Mouse (Mus musculus) small intestine, adult 2 months (tissue): ENCODE results near the gene Hmgb3. TPM values are rescaled to one million over a fixed set of nuclear protein-coding genes. Genes with fewer than 3 reads are reported as not detected.

Source experiments
- H3K27ac ChIP-seq: fragments of 200-500 bp; 2 replicates; pipeline ENCODE4 v1.5.1; 2012; ENCODE audit warnings: low read depth, low read length, control low read depth, inconsistent platforms; ENCODE audit not compliant: insufficient read depth
- H3K27me3 ChIP-seq: fragments of 200-500 bp; 2 replicates; pipeline ENCODE4 v1.6.1; 2012; ENCODE audit warnings: mild to moderate bottlenecking, moderate library complexity, low read length, inconsistent platforms; ENCODE audit not compliant: control insufficient read depth, insufficient read depth
- H3K36me3 ChIP-seq: fragments of 200-500 bp; 2 replicates; pipeline ENCODE4 v1.6.1; 2012; ENCODE audit warnings: mild to moderate bottlenecking, low read length, control low read depth, inconsistent platforms; ENCODE audit not compliant: control insufficient read depth, insufficient read depth
- H3K4me1 ChIP-seq: fragments of 200-500 bp; 2 replicates; pipeline ENCODE4 v1.6.1; 2012; ENCODE audit warnings: low read length, inconsistent platforms, mixed read lengths; ENCODE audit not compliant: control insufficient read depth, insufficient read depth, insufficient read length
- H3K4me3 ChIP-seq: fragments of 200-500 bp; 2 replicates; pipeline ENCODE4 v1.5.1; 2012; ENCODE audit warnings: low read depth, mild to moderate bottlenecking, control low read depth, inconsistent platforms, low read length, moderate library complexity
- CTCF ChIP-seq: fragments of 200-500 bp; IDR thresholded peaks from 2 replicates; pipeline ENCODE4 v1.5.1; 2012; ENCODE audit warnings: low read depth, mild to moderate bottlenecking, control low read depth, inconsistent platforms, low read length, moderate library complexity, mixed read lengths; ENCODE audit not compliant: insufficient replicate concordance, insufficient read length; ENCODE audit errors: extremely low read depth
- POLR2A ChIP-seq: fragments of 200-500 bp; IDR thresholded peaks from 2 replicates; pipeline ENCODE4 v1.6.1; 2012; ENCODE audit warnings: low read depth, mild to moderate bottlenecking, control low read depth, inconsistent platforms, low read length, moderate library complexity
- WGBS: fragments of 180-500 bp; shearing (Covaris S2); methylation state at CpG from one replicate; pipeline ENCODE4 v1.1.7; 2018; 5-methylcytosine and 5-hydroxymethylcytosine counted together
- polyA plus RNA-seq: library from polyadenylated mRNA; depleted of rRNA; stranded (reverse); fragments of >200 nt; gene quantifications from 2 replicates; pipeline ENCODE4 v1.2.3, GENCODE M21; 2012

The Hmgb3 gene
- polyA plus RNA-seq, 1 experiment = 24.0 TPM

- H3K27ac ChIP-seq = no peak overlapping the region
- WGBS = 79% methylated on average over 3 of the region's 3 CpGs
- H3K27me3 ChIP-seq = no peaks in the 10 kb centered on the region
- TF ChIP-seq CTCF = no peak
- no peak for TF ChIP-seq POLR2A
- no peaks in the 10 kb centered on the region for H3K36me3 ChIP-seq
- no peak overlapping the region for H3K4me3 ChIP-seq
- H3K4me1 ChIP-seq = 0 out of 2 replicates have a peak, but pooled peaks cover 1% of the 10 kb centered on the region
Measured at GRCm38 (mm10) chrX:71528150-71528549, 27.6 kb upstream of the Hmgb3 start.

GRCm38 (mm10) chrX:71528646-71529045 is 27.1 kb upstream of the Hmgb3 start:
- 0 out of 2 replicates have a peak, but pooled peaks cover 1% of the 10 kb centered on the region for H3K4me1 ChIP-seq
- no peaks in the 10 kb centered on the region for H3K36me3 ChIP-seq
- no peak for TF ChIP-seq POLR2A
- no peak for TF ChIP-seq CTCF
- H3K27me3 ChIP-seq = no peaks in the 10 kb centered on the region
- H3K27ac ChIP-seq = no peak overlapping the region
- 24% methylated on average over 6 of the region's 6 CpGs for WGBS
- no peak overlapping the region for H3K4me3 ChIP-seq

GRCm38 (mm10) chrX:71532635-71533034 is 23.1 kb upstream of the Hmgb3 start:
- H3K4me1 ChIP-seq = 0 out of 2 replicates have a peak, but pooled peaks cover 1% of the 10 kb centered on the region
- no peak overlapping the region for H3K4me3 ChIP-seq
- no peak overlapping the region for H3K27ac ChIP-seq
- TF ChIP-seq CTCF (no peak), POLR2A (no peak)
- no peaks in the 10 kb centered on the region for H3K27me3 ChIP-seq
- WGBS = 72% methylated on average over 3 of the region's 3 CpGs
- H3K36me3 ChIP-seq = no peaks in the 10 kb centered on the region

GRCm38 (mm10) chrX:71534102-71534501 is 21.6 kb upstream of the Hmgb3 start:
- no peak overlapping the region for H3K27ac ChIP-seq
- no peak overlapping the region for H3K4me3 ChIP-seq
- TF ChIP-seq POLR2A = no peak
- TF ChIP-seq CTCF = no peak
- no peaks in the 10 kb centered on the region for H3K36me3 ChIP-seq
- WGBS = 54% methylated on average over 5 of the region's 5 CpGs
- no peaks in the 10 kb centered on the region for H3K27me3 ChIP-seq
- H3K4me1 ChIP-seq = no peaks in the 10 kb centered on the region

GRCm38 (mm10) chrX:71537791-71538190 is 17.9 kb upstream of the Hmgb3 start:
- TF ChIP-seq POLR2A = no peak
- no peak for TF ChIP-seq CTCF
- Histone ChIP-seq H3K27me3 (no peaks in the 10 kb centered on the region), H3K27ac (no peak overlapping the region), H3K4me1 (peaks cover 1% of the 10 kb centered on the region; the same call in 1 of the 2 replicates), H3K4me3 (no peak overlapping the region), H3K36me3 (no peaks in the 10 kb centered on the region)
- 79% methylated on average over 2 of the region's 2 CpGs for WGBS

- H3K4me1 ChIP-seq = peaks cover 3% of the 10 kb centered on the region; the same call in 1 of the 2 replicates
- no peak overlapping the region for H3K4me3 ChIP-seq
- H3K27ac ChIP-seq = no peak overlapping the region
- no peaks in the 10 kb centered on the region for H3K36me3 ChIP-seq
- WGBS = 82% methylated on average over 7 of the region's 7 CpGs
- H3K27me3 ChIP-seq = no peaks in the 10 kb centered on the region
- no peak for TF ChIP-seq CTCF
- TF ChIP-seq POLR2A = no peak
Measured at GRCm38 (mm10) chrX:71540821-71541510, 14.8 kb upstream of the Hmgb3 start.

- Histone ChIP-seq H3K4me1 (peaks cover 3% of the 10 kb centered on the region; the same call in 1 of the 2 replicates), H3K36me3 (no peaks in the 10 kb centered on the region), H3K27me3 (no peaks in the 10 kb centered on the region), H3K27ac (no peak overlapping the region), H3K4me3 (no peak overlapping the region)
- TF ChIP-seq POLR2A (no peak), CTCF (no peak)
- 37% methylated on average over 5 of the region's 5 CpGs for WGBS
Measured at GRCm38 (mm10) chrX:71544731-71545130, 11.0 kb upstream of the Hmgb3 start.
